Mouse (Mus musculus): ENCODE results near the gene Csmd2. TPM values are rescaled to one million over a fixed set of nuclear protein-coding genes. Genes with fewer than 3 reads are reported as not detected.

The Csmd2 gene
- polyA plus RNA-seq, 1 experiment: 289 TPM

- Histone ChIP-seq H3K4me3 (replicated peaks; ENCODE audit: control insufficient read depth, low read depth, low read length) (no peak overlapping the region), H3K4me1 (ENCODE audit: control insufficient read depth, insufficient read depth, low read length) (no peaks in the 10 kb centered on the region), H3K27ac (ENCODE audit: control insufficient read depth, insufficient read depth, low read depth, low read length, poor library complexity) (no peak overlapping the region)
- WGBS: 33% methylated on average over 3 of the region's 3 CpGs
- TF ChIP-seq CTCF (IDR thresholded peaks at IDR 0.05; ENCODE audit: control insufficient read depth, insufficient read depth, low read length): no peak
- no peak for TF ChIP-seq POLR2A (IDR thresholded peaks at IDR 0.05; ENCODE audit: borderline replicate concordance, control insufficient read depth, low read depth, low read length)
Measured at GRCm38 (mm10) chr4:128155226-128155625, 167.6 kb downstream of the Csmd2 start.

DNA sequence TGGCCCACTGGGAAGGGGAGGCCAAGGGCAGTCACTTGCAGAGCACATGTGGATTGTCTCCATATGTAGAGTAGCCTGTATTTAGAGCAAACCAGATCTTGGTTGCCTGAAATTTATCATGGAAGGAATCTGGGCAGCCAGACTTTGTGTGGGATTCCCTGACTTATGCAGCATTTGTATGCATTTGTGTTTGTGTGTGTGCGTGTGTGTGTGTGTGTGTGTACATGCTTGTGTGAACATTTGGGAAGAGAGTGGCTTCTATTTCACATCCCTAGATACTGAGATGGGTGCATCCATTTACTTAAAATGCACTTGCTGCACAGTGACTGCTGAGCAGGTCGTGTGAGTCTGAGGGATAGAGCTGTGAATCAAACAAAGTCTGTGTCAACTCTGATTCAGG lies 173.0 kb downstream of the Csmd2 start:
- WGBS: 75% methylated on average over 2 of the region's 2 CpGs
- no peak overlapping the region for H3K27ac ChIP-seq (ENCODE audit: control insufficient read depth, insufficient read depth, low read depth, low read length, poor library complexity)
- H3K4me1 ChIP-seq (ENCODE audit: control insufficient read depth, insufficient read depth, low read length): no peaks in the 10 kb centered on the region
- no peak for TF ChIP-seq CTCF (IDR thresholded peaks at IDR 0.05; ENCODE audit: control insufficient read depth, insufficient read depth, low read length)
- TF ChIP-seq POLR2A (IDR thresholded peaks at IDR 0.05; ENCODE audit: borderline replicate concordance, control insufficient read depth, low read depth, low read length): no peak
- no peak overlapping the region for H3K4me3 ChIP-seq (replicated peaks; ENCODE audit: control insufficient read depth, low read depth, low read length)

- Histone ChIP-seq H3K4me3 (replicated peaks; ENCODE audit: control insufficient read depth, low read depth, low read length) (no peak overlapping the region), H3K4me1 (ENCODE audit: control insufficient read depth, insufficient read depth, low read length) (no peaks in the 10 kb centered on the region), H3K27ac (ENCODE audit: control insufficient read depth, insufficient read depth, low read depth, low read length, poor library complexity) (no peak overlapping the region)
- WGBS: 89% methylated on average over 8 of the region's 8 CpGs
- TF ChIP-seq POLR2A (IDR thresholded peaks at IDR 0.05; ENCODE audit: borderline replicate concordance, control insufficient read depth, low read depth, low read length): no peak
- no peak for TF ChIP-seq CTCF (IDR thresholded peaks at IDR 0.05; ENCODE audit: control insufficient read depth, insufficient read depth, low read length)
Measured at GRCm38 (mm10) chr4:128170181-128170580, 182.5 kb downstream of the Csmd2 start.

DNA sequence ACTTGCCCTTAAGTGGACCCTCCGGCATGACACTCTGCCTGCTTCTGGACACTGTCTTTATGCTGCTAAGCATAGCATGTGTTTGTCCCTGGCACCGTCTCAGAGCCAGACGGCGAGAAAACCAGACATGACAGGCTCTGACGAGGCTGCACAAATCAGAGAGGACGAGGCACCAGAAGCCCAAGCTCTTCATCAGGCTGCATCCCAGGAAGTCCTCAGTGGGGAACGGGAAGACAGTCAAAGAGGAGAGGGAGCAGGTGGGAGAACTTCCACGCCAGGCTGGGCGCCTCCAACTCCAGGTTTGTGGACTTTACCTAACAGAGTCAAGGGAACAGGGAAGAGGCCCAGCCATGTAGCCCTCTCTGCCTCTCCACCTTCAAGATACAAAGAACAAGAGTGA lies 183.6 kb downstream of the Csmd2 start:
- TF ChIP-seq CTCF (IDR thresholded peaks at IDR 0.05; ENCODE audit: control insufficient read depth, insufficient read depth, low read length): no peak
- TF ChIP-seq POLR2A (IDR thresholded peaks at IDR 0.05; ENCODE audit: borderline replicate concordance, control insufficient read depth, low read depth, low read length): no peak
- no peak overlapping the region for H3K27ac ChIP-seq (ENCODE audit: control insufficient read depth, insufficient read depth, low read depth, low read length, poor library complexity)
- no peak overlapping the region for H3K4me3 ChIP-seq (replicated peaks; ENCODE audit: control insufficient read depth, low read depth, low read length)
- no peaks in the 10 kb centered on the region for H3K4me1 ChIP-seq (ENCODE audit: control insufficient read depth, insufficient read depth, low read length)
- WGBS: 76% methylated on average over 9 of the region's 9 CpGs

GRCm38 (mm10) chr4:128171701-128172100 lies 184.0 kb downstream of the Csmd2 start:
- Histone ChIP-seq H3K27ac (ENCODE audit: control insufficient read depth, insufficient read depth, low read depth, low read length, poor library complexity) (no peak overlapping the region), H3K4me3 (replicated peaks; ENCODE audit: control insufficient read depth, low read depth, low read length) (no peak overlapping the region), H3K4me1 (ENCODE audit: control insufficient read depth, insufficient read depth, low read length) (no peaks in the 10 kb centered on the region)
- 75% methylated on average over 1 of the region's 1 CpGs for WGBS
- TF ChIP-seq POLR2A (IDR thresholded peaks at IDR 0.05; ENCODE audit: borderline replicate concordance, control insufficient read depth, low read depth, low read length) (no peak), CTCF (IDR thresholded peaks at IDR 0.05; ENCODE audit: control insufficient read depth, insufficient read depth, low read length) (no peak)

GRCm38 (mm10) chr4:128178974-128179373 lies 191.3 kb downstream of the Csmd2 start:
- no peak overlapping the region for H3K27ac ChIP-seq (ENCODE audit: control insufficient read depth, insufficient read depth, low read depth, low read length, poor library complexity)
- H3K4me3 ChIP-seq (replicated peaks; ENCODE audit: control insufficient read depth, low read depth, low read length): no peak overlapping the region
- WGBS: 84% methylated on average over 8 of the region's 8 CpGs
- TF ChIP-seq POLR2A (IDR thresholded peaks at IDR 0.05; ENCODE audit: borderline replicate concordance, control insufficient read depth, low read depth, low read length): no peak
- TF ChIP-seq CTCF (IDR thresholded peaks at IDR 0.05; ENCODE audit: control insufficient read depth, insufficient read depth, low read length): no peak
- no peaks in the 10 kb centered on the region for H3K4me1 ChIP-seq (ENCODE audit: control insufficient read depth, insufficient read depth, low read length)

GRCm38 (mm10) chr4:128179581-128179980 lies 191.9 kb downstream of the Csmd2 start:
- Histone ChIP-seq H3K27ac (ENCODE audit: control insufficient read depth, insufficient read depth, low read depth, low read length, poor library complexity) (no peak overlapping the region), H3K4me3 (replicated peaks; ENCODE audit: control insufficient read depth, low read depth, low read length) (no peak overlapping the region), H3K4me1 (ENCODE audit: control insufficient read depth, insufficient read depth, low read length) (no peaks in the 10 kb centered on the region)
- 71% methylated on average over 2 of the region's 2 CpGs for WGBS
- TF ChIP-seq POLR2A (IDR thresholded peaks at IDR 0.05; ENCODE audit: borderline replicate concordance, control insufficient read depth, low read depth, low read length) (no peak), CTCF (IDR thresholded peaks at IDR 0.05; ENCODE audit: control insufficient read depth, insufficient read depth, low read length) (no peak)

GRCm38 (mm10) chr4:128184747-128185146 lies 197.1 kb downstream of the Csmd2 start:
- H3K27ac ChIP-seq (ENCODE audit: control insufficient read depth, insufficient read depth, low read depth, low read length, poor library complexity): no peak overlapping the region
- WGBS: 65% methylated on average over 1 of the region's 1 CpGs
- H3K4me1 ChIP-seq (ENCODE audit: control insufficient read depth, insufficient read depth, low read length): no peaks in the 10 kb centered on the region
- TF ChIP-seq CTCF (IDR thresholded peaks at IDR 0.05; ENCODE audit: control insufficient read depth, insufficient read depth, low read length) (no peak), POLR2A (IDR thresholded peaks at IDR 0.05; ENCODE audit: borderline replicate concordance, control insufficient read depth, low read depth, low read length) (no peak)
- H3K4me3 ChIP-seq (replicated peaks; ENCODE audit: control insufficient read depth, low read depth, low read length): no peak overlapping the region

GRCm38 (mm10) chr4:128194454-128194853 lies 206.8 kb downstream of the Csmd2 start:
- H3K27ac ChIP-seq (ENCODE audit: control insufficient read depth, insufficient read depth, low read depth, low read length, poor library complexity): no peak overlapping the region
- H3K4me3 ChIP-seq (replicated peaks; ENCODE audit: control insufficient read depth, low read depth, low read length): no peak overlapping the region
- WGBS: 95% methylated on average over 8 of the region's 8 CpGs
- no peaks in the 10 kb centered on the region for H3K4me1 ChIP-seq (ENCODE audit: control insufficient read depth, insufficient read depth, low read length)
- TF ChIP-seq POLR2A (IDR thresholded peaks at IDR 0.05; ENCODE audit: borderline replicate concordance, control insufficient read depth, low read depth, low read length): no peak
- TF ChIP-seq CTCF (IDR thresholded peaks at IDR 0.05; ENCODE audit: control insufficient read depth, insufficient read depth, low read length): no peak
